Mouse (Mus musculus) ES-Bruce4 (cell line): ENCODE data around the gene Lrrc1.

Experiments used
- CTCF ChIP-seq: IDR thresholded peaks from one replicate; pipeline ENCODE4 v1.8.1; 2011; ENCODE audit warnings: low read depth, low read length
- EP300 ChIP-seq: IDR thresholded peaks from 2 replicates; pipeline ENCODE4 v1.6.1; 2011; ENCODE audit warnings: low read depth, low read length; ENCODE audit not compliant: insufficient read depth
- POLR2A ChIP-seq: IDR thresholded peaks from one replicate; pipeline ENCODE4 v1.8.1; 2011; ENCODE audit warnings: low read length; ENCODE audit not compliant: insufficient read depth

- no peak for TF ChIP-seq CTCF
- TF ChIP-seq POLR2A, result no peak
- no peak for TF ChIP-seq EP300
Observed at GRCm38 (mm10) chr9:77535021-77535744, 9.5 kb downstream of the Lrrc1 start.
